Mouse (Mus musculus) kidney, postnatal 25 days (tissue): ENCODE data around the gene Stambpl1.

Experiments
- DNase-seq, 2 experiments: peaks; one replicate each; pipeline ENCODE4 v3.0.0; 2021; ENCODE audit warnings: mixed read lengths in 2 of 2

Stambpl1 gene

GRCm38 (mm10) chr19:34241247-34241915 lies 49.4 kb downstream of the Stambpl1 start:
- peak in 1 of 2 experiments; percentile 46 for DNase-seq

DNA sequence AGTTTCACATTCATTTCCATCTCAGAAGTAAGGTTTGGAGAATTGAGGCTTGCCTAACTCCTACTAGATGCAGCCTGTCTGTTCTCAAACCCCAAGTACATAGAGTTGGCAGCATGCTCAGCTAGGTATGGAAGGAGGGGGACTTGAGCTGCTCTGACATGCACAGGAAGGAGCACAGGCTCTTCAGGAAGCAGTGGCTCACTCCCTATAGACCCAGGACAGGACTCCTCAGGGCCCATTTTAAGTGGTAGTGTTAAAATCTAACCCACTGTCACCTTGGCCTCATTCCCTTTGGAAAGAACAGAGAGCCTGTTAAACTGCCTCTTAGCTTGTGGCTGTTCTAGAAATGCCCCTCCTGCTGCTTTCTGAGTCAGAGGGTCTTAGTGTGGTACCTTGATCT lies 50.9 kb downstream of the Stambpl1 start:
- no peak for DNase-seq

DNA sequence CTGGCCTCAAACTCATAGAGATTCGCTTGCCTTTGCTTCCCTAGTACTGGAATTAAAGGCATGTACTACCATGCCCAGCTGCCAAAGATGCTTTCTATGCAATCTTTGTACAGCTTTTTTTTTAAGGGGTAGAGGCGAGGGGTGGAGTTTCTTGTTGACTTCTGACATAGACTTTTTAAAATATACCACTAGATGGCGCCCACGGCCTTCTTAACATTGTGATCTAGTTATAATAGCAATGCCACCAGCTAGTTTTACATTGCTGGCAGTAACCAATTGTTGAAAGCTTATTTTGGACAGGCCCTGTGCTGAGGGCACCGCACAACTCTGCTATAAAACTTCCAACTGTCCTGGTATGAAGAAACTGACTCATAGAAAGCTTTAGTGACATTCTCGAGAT lies 52.0 kb downstream of the Stambpl1 start:
- DNase-seq = peak; percentile 49 to 80

DNA sequence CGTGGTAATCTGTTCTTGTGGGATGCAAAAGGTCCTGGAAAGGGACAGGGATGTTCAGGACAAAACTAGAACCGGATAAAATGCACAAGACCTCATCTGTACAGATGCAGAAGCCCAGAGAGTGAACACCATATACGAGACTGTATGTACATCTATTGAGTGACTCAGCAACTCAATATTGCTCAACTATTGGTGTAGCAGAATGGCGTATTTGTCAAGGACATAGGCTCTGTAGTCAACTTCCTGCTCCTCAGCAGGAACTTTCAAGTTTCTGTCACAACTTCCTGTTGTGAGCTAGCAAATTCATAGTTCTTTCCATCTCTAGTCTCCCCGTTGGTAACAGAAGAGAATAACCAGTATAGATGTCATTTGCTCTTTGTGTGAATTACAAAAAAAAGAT lies 56.5 kb downstream of the Stambpl1 start:
- no peak for DNase-seq

GRCm38 (mm10) chr19:34250621-34251020 lies 58.6 kb downstream of the Stambpl1 start:
- DNase-seq = no peak

- no peak for DNase-seq
These were observed 59.9 kb downstream of the Stambpl1 start for GRCm38 (mm10) chr19:34251900-34252299.

- no peak for DNase-seq
These were observed 60.4 kb downstream of the Stambpl1 start for GRCm38 (mm10) chr19:34252450-34252849.

GRCm38 (mm10) chr19:34254101-34254879 lies 62.3 kb downstream of the Stambpl1 start:
- DNase-seq = peak in 1 of 2 experiments; percentile 53

- no peak for DNase-seq
These were observed 63.1 kb downstream of the Stambpl1 start, which contains the start of gene Acta2 for GRCm38 (mm10) chr19:34254880-34255681. Gene Acta2, minus strand, starts transcription at chr19:34255590.

- DNase-seq = no peak
These were observed 64.1 kb downstream of the Stambpl1 start for GRCm38 (mm10) chr19:34256149-34256548.

- no peak for DNase-seq
These were observed 64.9 kb downstream of the Stambpl1 start for GRCm38 (mm10) chr19:34256936-34257335.

DNA sequence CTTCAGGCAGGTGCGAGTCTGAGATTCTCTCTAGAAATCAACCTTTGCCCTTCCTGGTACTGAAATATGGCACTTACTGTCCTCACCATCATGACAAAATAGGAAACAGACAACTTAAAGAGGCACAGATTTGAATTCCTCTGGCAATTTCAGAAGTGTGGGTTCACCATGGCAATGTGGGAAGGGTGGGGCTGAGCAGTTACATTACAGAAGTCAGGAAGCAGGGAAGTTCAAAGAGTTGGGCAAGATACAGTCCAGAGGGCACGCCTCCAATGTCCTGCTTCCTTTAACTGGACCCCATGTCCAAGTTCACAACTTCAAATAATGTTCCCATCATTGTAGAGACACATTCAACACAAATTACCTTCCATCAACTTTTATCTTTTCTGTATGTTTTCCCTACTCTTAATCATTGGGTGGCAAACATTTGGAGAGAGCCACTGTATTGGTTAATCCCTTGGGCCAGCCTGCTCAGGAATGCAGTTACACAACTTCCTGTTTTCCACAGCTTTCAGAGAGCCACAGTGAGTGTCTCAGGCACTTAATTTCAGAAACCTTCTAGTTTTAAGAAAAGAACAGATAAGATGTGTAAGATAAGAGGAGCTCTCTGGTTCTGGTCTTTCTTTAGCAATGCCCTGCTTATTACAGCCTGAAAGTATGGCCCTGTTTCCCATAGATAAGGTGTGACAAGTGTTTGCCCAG lies 70.4 kb downstream of the Stambpl1 start:
- DNase-seq = no peak

- no peak for DNase-seq
These were observed 73.7 kb downstream of the Stambpl1 start for GRCm38 (mm10) chr19:34265604-34266193.

- no peak for DNase-seq
These were observed 77.0 kb downstream of the Stambpl1 start for GRCm38 (mm10) chr19:34268991-34269390.

- DNase-seq = peak in 1 of 2 experiments; percentile 47
These were observed 78.2 kb downstream of the Stambpl1 start for GRCm38 (mm10) chr19:34270106-34270726.

DNA sequence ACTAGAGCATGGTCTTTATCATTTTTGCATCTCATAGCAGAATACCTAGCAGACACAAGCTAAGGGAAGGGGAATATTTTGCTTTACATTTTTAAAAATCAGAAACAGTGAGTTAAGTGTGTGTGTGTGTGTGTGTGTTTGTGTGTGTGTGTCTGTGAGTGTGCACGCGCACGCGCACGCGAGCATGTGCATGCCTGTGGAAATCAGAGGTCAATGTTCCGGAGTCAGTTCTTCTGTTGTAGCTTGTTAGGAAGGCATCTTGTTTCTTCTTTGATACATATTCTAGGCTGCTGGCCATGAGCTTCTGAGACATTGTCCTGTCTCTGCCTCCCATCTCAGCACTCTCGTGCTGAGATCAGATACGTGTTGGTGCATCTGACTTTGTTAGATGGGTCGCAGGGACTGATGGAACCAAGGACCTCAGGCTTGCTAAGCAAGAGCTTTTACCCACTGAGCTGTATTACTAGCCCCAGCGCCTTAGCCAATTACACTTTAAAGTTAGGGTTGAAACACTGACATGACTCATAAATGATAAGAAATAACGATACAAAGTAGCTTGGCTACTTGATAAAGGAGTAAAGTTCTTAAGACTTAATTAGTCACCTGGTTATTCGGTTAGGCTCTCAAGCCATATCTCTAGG lies 78.9 kb downstream of the Stambpl1 start:
- DNase-seq = no peak

DNA sequence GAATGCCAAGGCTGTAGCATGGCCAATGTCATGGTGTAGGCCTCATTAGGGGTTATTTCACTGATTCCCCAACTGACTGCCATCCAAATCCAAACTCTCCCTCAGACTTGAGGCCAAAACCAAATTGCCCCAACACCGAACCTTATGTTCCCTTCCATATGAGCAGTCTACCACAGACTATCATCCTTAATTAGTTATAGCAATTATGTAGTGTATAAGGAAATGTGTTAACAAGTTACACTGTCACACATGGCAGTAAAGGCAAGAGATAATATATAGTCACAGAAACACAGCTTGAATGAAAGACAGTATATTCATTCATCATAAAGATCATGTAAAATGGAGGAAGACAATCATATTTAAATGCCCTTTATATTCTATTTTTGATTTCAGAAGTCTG lies 81.0 kb downstream of the Stambpl1 start:
- DNase-seq = no peak

DNA sequence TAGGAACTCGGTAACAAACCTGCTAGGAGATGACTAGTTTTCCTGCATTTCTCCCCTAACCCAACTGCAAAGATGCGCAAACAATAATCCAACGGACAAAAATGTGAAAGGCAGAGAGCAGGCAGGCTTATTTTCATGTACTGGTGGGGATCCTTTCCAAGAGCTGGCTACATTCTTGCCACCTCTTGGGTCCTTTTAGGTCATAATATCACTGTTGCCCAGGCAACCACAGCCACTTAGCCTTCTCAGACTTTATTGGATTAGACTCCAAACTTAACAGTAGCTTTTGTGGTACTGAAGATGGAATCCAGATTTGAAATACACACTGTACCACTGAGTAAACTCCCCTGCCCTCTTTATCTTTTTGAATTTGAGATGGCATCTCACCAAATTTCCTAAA lies 86.0 kb downstream of the Stambpl1 start:
- DNase-seq = no peak

- DNase-seq = no peak
These were observed 91.6 kb downstream of the Stambpl1 start for GRCm38 (mm10) chr19:34283614-34284013.

- DNase-seq = no peak
These were observed 92.4 kb downstream of the Stambpl1 start for GRCm38 (mm10) chr19:34284383-34284782.

DNA sequence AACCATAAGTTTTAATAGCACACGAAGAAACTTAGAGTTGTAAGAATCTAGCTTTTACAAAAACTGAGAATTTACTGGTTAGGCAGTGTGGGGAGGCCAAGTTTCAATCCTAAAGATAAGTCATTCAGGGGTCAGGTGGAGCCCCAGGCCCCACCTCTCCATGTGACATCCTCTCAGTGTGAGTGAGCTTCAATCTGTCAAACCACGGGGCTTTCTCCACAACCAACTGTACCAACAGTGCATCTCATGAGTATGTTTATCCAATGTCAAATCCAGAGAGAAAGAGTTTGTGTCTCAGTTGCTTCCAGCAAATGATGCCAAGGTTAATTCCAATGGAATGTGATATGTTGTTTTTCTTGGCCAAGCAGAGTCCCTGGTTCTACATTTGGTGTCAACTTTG lies 92.8 kb downstream of the Stambpl1 start:
- DNase-seq = no peak
